In genomic region chr2:178416427-178416826, GRCm38 (mm10) we compare ENCODE assay signal across 11 mouse cellular contexts. TPM values are rescaled to one million over a fixed set of nuclear protein-coding genes. Genes with fewer than 3 reads are reported as not detected.
DNase-seq lines count a peak whose midpoint lies in the region; ATAC-seq and TF ChIP-seq lines count a peak whose summit lies in the region.
"Had no signal": no experiment of that assay in that cellular context is flagged by ENCODE, and none has a peak within 500 bp of the region (broad histone marks: within the 10 kb centered on the region; RNA-seq: fewer than 3 reads in every experiment).

No protein-coding gene starts in this region.

- no peak for ATAC-seq in lung, embryonic 15.5 days (ENCODE audit: borderline replicate concordance, extremely low read depth, low FRiP score, low TSS enrichment)
- no peak for ATAC-seq in stomach, postnatal 0 days (ENCODE audit: low FRiP score, low TSS enrichment)
- no peak for ATAC-seq in frontal cortex, adult (ENCODE audit: low TSS enrichment)
- no peak for ATAC-seq in midbrain, embryonic 16.5 days
- ATAC-seq: activated CD4-positive, CD25-positive, alpha-beta regulatory T cell, adult 4 months had no signal

- H3K4me1 ChIP-seq in lung, embryonic 15.5 days: peaks cover 46% of the 10 kb centered on the region
- H3K4me1 ChIP-seq in stomach, postnatal 0 days (replicated peaks; ENCODE audit: control insufficient read depth, insufficient read depth): peaks cover 7% of the 10 kb centered on the region; the same call in 1 of the 2 replicates
- H3K4me1 ChIP-seq in midbrain, embryonic 16.5 days (ENCODE audit: control insufficient read depth, insufficient read depth, low read length): peaks cover 19% of the 10 kb centered on the region; the same call in 1 of the 2 replicates

- WGBS in lung, embryonic 15.5 days: 45% methylated on average over 13 of the region's 13 CpGs
- WGBS in stomach, postnatal 0 days: 66% methylated on average over 13 of the region's 13 CpGs
- 82% methylated on average over 13 of the region's 13 CpGs for WGBS in midbrain, embryonic 16.5 days

- TF ChIP-seq EP300 in stomach, postnatal 0 days (optimal IDR thresholded peaks at IDR 0.05): no peak

- intact Hi-C loops in heart, postnatal 10 days (cut with DNase I): no loop called here

- H3K27me3 ChIP-seq in lung, embryonic 15.5 days: peaks cover 21% of the 10 kb centered on the region
- H3K27me3 ChIP-seq in stomach, postnatal 0 days (ENCODE audit: control insufficient read depth, insufficient read depth, low read length): no peaks in the 10 kb centered on the region
- peaks cover 5% of the 10 kb centered on the region; the same call in 1 of the 2 replicates for H3K27me3 ChIP-seq in midbrain, embryonic 16.5 days (ENCODE audit: control insufficient read depth, insufficient read depth, low read depth, low read length)

- 0 out of 2 replicates have a peak overlapping the region, but pooled peaks have one; percentile 18 for H3K27ac ChIP-seq in lung, embryonic 15.5 days
- H3K27ac ChIP-seq in stomach, postnatal 0 days (replicated peaks): no peak overlapping the region
- no peak overlapping the region for H3K27ac ChIP-seq in midbrain, embryonic 16.5 days (ENCODE audit: low read length)
- H3K27ac ChIP-seq: limb, embryonic 12.5 days had no signal

- no peak overlapping the region for H3K4me3 ChIP-seq in lung, embryonic 15.5 days
- no peak overlapping the region for H3K4me3 ChIP-seq in stomach, postnatal 0 days (ENCODE audit: low read depth, low read length)
- H3K4me3 ChIP-seq in midbrain, embryonic 16.5 days (ENCODE audit: low read depth, low read length): no peak overlapping the region
- H3K4me3 ChIP-seq: limb, embryonic 12.5 days; myocyte had no signal

- H3K4me2 ChIP-seq in lung, embryonic 15.5 days: no peak overlapping the region
- no peak overlapping the region for H3K4me2 ChIP-seq in stomach, postnatal 0 days (replicated peaks; ENCODE audit: low read depth)
- H3K4me2 ChIP-seq in midbrain, embryonic 16.5 days (ENCODE audit: low read length): no peak overlapping the region
- H3K4me2 ChIP-seq: limb, embryonic 12.5 days had no signal

- 0 out of 2 replicates have a peak, but pooled peaks cover 6% of the 10 kb centered on the region for H3K36me3 ChIP-seq in lung, embryonic 15.5 days
- no peaks in the 10 kb centered on the region for H3K36me3 ChIP-seq in stomach, postnatal 0 days (ENCODE audit: control insufficient read depth, insufficient read depth, low read length)
- no peaks in the 10 kb centered on the region for H3K36me3 ChIP-seq in midbrain, embryonic 16.5 days (ENCODE audit: control insufficient read depth, insufficient read depth, low read length)

- no peak overlapping the region for H3K9ac ChIP-seq in lung, embryonic 15.5 days
- no peak overlapping the region for H3K9ac ChIP-seq in stomach, postnatal 0 days (ENCODE audit: low read length)
- no peak overlapping the region for H3K9ac ChIP-seq in midbrain, embryonic 16.5 days (ENCODE audit: low read depth, low read length)
- H3K9ac ChIP-seq: limb, embryonic 12.5 days had no signal

- TF ChIP-seq CTCF in stomach, postnatal 0 days (IDR thresholded peaks at IDR 0.05; ENCODE audit: low read depth): no peak

- H3K9me3 ChIP-seq in lung, embryonic 15.5 days: no peaks in the 10 kb centered on the region
- H3K9me3 ChIP-seq in stomach, postnatal 0 days (ENCODE audit: control insufficient read depth, low read length): no peaks in the 10 kb centered on the region
- no peaks in the 10 kb centered on the region for H3K9me3 ChIP-seq in midbrain, embryonic 16.5 days (replicated peaks; ENCODE audit: control insufficient read depth, low read length, poor library complexity, severe bottlenecking)
- H3K9me3 ChIP-seq: limb, embryonic 12.5 days had no signal

- peak; percentile 4 for DNase-seq in right cerebral cortex, postnatal 4 days
- no peak for DNase-seq in right cerebral cortex, postnatal 36 days (ENCODE audit: low spot score in 2 of 2)
- DNase-seq in heart, postnatal 10 days: peak; percentile 46 to 55
- peak; percentile 11 for DNase-seq in stomach, postnatal 0 days (ENCODE audit: low spot score)
- no peak for DNase-seq in adrenal gland, adult (ENCODE audit: inconsistent age in 2 of 2, low spot score in 1 of 2)

RNA-seq across cellular contexts. Expression of gene Fam217b, which starts 2.1 kb away (rescaled TPM):
- 10 to 100 TPM; 12.9 to 17.4 TPM for total RNA-seq in heart, postnatal 10 days (2021)
- 4.1 and 4.5 TPM in 2 replicates for polyA plus RNA-seq in lung, embryonic 15.5 days (2015; fragmentation: Nextera tagmentation; extraction: Ambion mirVana)
- 2.9 and 3.6 TPM in 2 replicates for polyA plus RNA-seq in stomach, postnatal 0 days (2015; fragmentation: Nextera tagmentation; extraction: Ambion mirVana)
- polyA plus RNA-seq in midbrain, embryonic 16.5 days (2015; fragmentation: Nextera tagmentation; extraction: Ambion mirVana): 13.4 and 18.3 TPM in 2 replicates

RNA-seq across cellular contexts. Expression of gene Ppp1r3d, which starts 2.2 kb away (rescaled TPM):
- total RNA-seq in heart, postnatal 10 days (2021): 10 to 100 TPM; 24.1 to 29.6 TPM
- polyA plus RNA-seq in lung, embryonic 15.5 days (2015; fragmentation: Nextera tagmentation; extraction: Ambion mirVana): 4.1 and 4.4 TPM in 2 replicates
- polyA plus RNA-seq in stomach, postnatal 0 days (2015; fragmentation: Nextera tagmentation; extraction: Ambion mirVana): 2.8 and 3.3 TPM in 2 replicates
- polyA plus RNA-seq in midbrain, embryonic 16.5 days (2015; fragmentation: Nextera tagmentation; extraction: Ambion mirVana): 3.6 and 3.7 TPM in 2 replicates
- polyA plus RNA-seq: activated CD4-positive, CD25-positive, alpha-beta regulatory T cell, adult 4 months; myocyte had no signal

RNA-seq across cellular contexts. Expression of gene Sycp2, which starts 8.9 kb away (rescaled TPM):
- 1 to 10 TPM; 1.7 to 2.6 TPM for total RNA-seq in heart, postnatal 10 days (2021)
- 0.09 TPM in 1 of 2 replicates, not detected in the other for polyA plus RNA-seq in lung, embryonic 15.5 days (2015; fragmentation: Nextera tagmentation; extraction: Ambion mirVana)
- 0.02 TPM in 1 of 2 replicates, not detected in the other for polyA plus RNA-seq in stomach, postnatal 0 days (2015; fragmentation: Nextera tagmentation; extraction: Ambion mirVana)
- polyA plus RNA-seq in midbrain, embryonic 16.5 days (2015; fragmentation: Nextera tagmentation; extraction: Ambion mirVana): 0.25 and 0.36 TPM in 2 replicates
- polyA plus RNA-seq: myocyte had no signal

RNA-seq across cellular contexts. Expression of gene Cdh26, which starts 13.9 kb away (rescaled TPM):
- under 1 TPM; 0.32 to 0.60 TPM for total RNA-seq in heart, postnatal 10 days (2021)
- polyA plus RNA-seq in lung, embryonic 15.5 days (2015; fragmentation: Nextera tagmentation; extraction: Ambion mirVana): 0.07 and 0.16 TPM in 2 replicates
- polyA plus RNA-seq in stomach, postnatal 0 days (2015; fragmentation: Nextera tagmentation; extraction: Ambion mirVana): 0.38 and 0.39 TPM in 2 replicates
- polyA plus RNA-seq in midbrain, embryonic 16.5 days (2015; fragmentation: Nextera tagmentation; extraction: Ambion mirVana): 0.19 and 0.20 TPM in 2 replicates
- polyA plus RNA-seq: activated CD4-positive, CD25-positive, alpha-beta regulatory T cell, adult 4 months; myocyte had no signal

Comparison
In these comparisons a context has a peak if more than half of its experiments do, and no peak if none do; other contexts are left out.
1. DNase-seq: peak in right cerebral cortex, postnatal 4 days (single experiment), heart, postnatal 10 days (2 of 2) and stomach, postnatal 0 days (single experiment); none in right cerebral cortex, postnatal 36 days (0 of 2) and adrenal gland, adult (0 of 2).